Mouse (Mus musculus): ENCODE data around the gene Acer2. TPM values are rescaled to one million over a fixed set of nuclear protein-coding genes. Genes with fewer than 3 reads are reported as not detected.

Gene Acer2
- total and polyA plus RNA-seq, 3 experiments = 0.09 to 0.29 (median 0.13) TPM

DNA sequence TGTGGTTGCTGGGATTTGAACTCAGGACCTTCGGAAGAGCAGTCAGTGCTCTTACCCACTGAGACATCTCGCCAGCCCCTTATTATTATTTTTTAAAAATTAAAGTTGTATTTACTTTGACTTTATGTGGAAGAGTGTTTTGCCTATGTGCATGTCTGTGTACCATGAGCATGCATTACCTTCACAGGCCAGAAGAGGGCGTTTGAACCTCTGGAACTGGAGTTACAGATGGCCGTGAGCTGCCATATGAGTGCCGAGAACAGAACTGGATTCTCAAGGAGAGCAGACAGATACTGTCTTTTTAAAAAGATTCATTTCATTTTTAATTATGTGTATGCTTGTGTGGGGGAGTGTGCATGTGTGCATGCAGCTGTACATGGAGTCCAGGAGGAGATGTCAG is 13.7 kb downstream of the Acer2 start:
- no peak overlapping the region for H3K27ac ChIP-seq (ENCODE audit: insufficient read depth, low read depth)
- no peak overlapping the region for H3K4me2 ChIP-seq (ENCODE audit: insufficient read depth, low read depth, poor library complexity, severe bottlenecking)
- DNase-seq (ENCODE audit: extremely low read depth) = peak; percentile 12
- H3K36me3 ChIP-seq (replicated peaks in 1 of 2; ENCODE audit: control insufficient read depth in 1 of 2, insufficient read depth in 1 of 2, low read length in 1 of 2) = no peaks in the 10 kb centered on the region
- H3K79me2 ChIP-seq (replicated peaks; ENCODE audit: control insufficient read depth, extremely low read depth, insufficient read depth, poor library complexity, severe bottlenecking) = no peaks in the 10 kb centered on the region
- no peaks in the 10 kb centered on the region for H3K9me3 ChIP-seq (replicated peaks; ENCODE audit: low read length)
- H3K4me3 ChIP-seq (replicated peaks in 1 of 3; ENCODE audit: low read depth in 2 of 3, low read length in 2 of 3, poor library complexity in 1 of 3) = no peak overlapping the region
- dilution Hi-C loops (cut with MboI; ENCODE audit: extremely low pct_ligation_motif_present, extremely low pct_unique_long_range_greater_than_20kb, low sequenced_read_pairs) = no loop called here
- no peak for TF ChIP-seq SMC3 (IDR thresholded peaks at IDR 0.05; ENCODE audit: low read depth, low read length)
- no peak for TF ChIP-seq MAFK (IDR thresholded peaks at IDR 0.05; ENCODE audit: insufficient replicate concordance, low read length)
- peak; percentile 23 to 45; a peak in 2 of 4 replicates for TF ChIP-seq CTCF (conservative IDR thresholded peaks at IDR 0.05 in 1 of 2, IDR thresholded peaks at IDR 0.05 in 1 of 2; ENCODE audit: low read depth in 2 of 2, low read length in 2 of 2)
- no peak for TF ChIP-seq MAZ (IDR thresholded peaks at IDR 0.05; ENCODE audit: low read depth, low read length)
- in situ Hi-C loops (cut with MboI; ENCODE audit: low pct_ligation_motif_present, low pct_unique_long_range_greater_than_20kb, low sequenced_read_pairs) = no loop called here
- no peak overlapping the region for H3K9ac ChIP-seq (ENCODE audit: insufficient read depth, low read depth)
- no peaks in the 10 kb centered on the region for H3K4me1 ChIP-seq (ENCODE audit: control insufficient read depth in 1 of 2, insufficient read depth in 2 of 2)
- no peaks in the 10 kb centered on the region for H3K27me3 ChIP-seq (replicated peaks)

DNA sequence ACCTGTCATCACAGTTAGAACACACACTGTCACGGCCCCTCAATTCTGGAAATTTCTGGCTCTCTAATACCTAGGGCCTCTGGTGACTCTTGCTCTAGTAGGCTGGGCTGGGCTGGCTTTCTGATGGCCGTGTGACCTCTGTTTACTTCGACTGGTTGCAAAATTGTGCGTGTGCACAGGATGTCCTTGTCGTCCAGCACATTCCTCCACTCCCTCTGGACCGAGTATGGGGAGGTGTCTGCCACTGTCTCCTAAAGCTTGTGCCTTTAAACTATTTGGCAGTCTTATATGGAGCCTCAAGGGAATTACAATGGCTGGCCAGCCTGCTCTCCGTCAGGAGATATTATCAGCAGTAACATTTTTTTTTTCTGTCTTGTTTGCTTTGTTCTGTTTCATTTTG is 23.2 kb downstream of the Acer2 start:
- no peak overlapping the region for H3K4me2 ChIP-seq (ENCODE audit: insufficient read depth, low read depth, poor library complexity, severe bottlenecking)
- no peaks in the 10 kb centered on the region for H3K79me2 ChIP-seq (replicated peaks; ENCODE audit: control insufficient read depth, extremely low read depth, insufficient read depth, poor library complexity, severe bottlenecking)
- H3K27me3 ChIP-seq (replicated peaks) = no peaks in the 10 kb centered on the region
- no peak overlapping the region for H3K4me3 ChIP-seq (replicated peaks in 1 of 3; ENCODE audit: low read depth in 2 of 3, low read length in 2 of 3, poor library complexity in 1 of 3)
- dilution Hi-C loops (cut with MboI; ENCODE audit: extremely low pct_ligation_motif_present, extremely low pct_unique_long_range_greater_than_20kb, low sequenced_read_pairs) (no loop called here), in situ Hi-C loops (cut with MboI; ENCODE audit: low pct_ligation_motif_present, low pct_unique_long_range_greater_than_20kb, low sequenced_read_pairs) (no loop called here)
- no peak for DNase-seq (ENCODE audit: extremely low read depth)
- H3K9ac ChIP-seq (ENCODE audit: insufficient read depth, low read depth) = no peak overlapping the region
- H3K36me3 ChIP-seq (replicated peaks in 1 of 2; ENCODE audit: control insufficient read depth in 1 of 2, insufficient read depth in 1 of 2, low read length in 1 of 2) = no peaks in the 10 kb centered on the region
- H3K27ac ChIP-seq (ENCODE audit: insufficient read depth, low read depth) = no peak overlapping the region
- TF ChIP-seq SMC3 (IDR thresholded peaks at IDR 0.05; ENCODE audit: low read depth, low read length) (no peak), TBP (conservative IDR thresholded peaks at IDR 0.05; ENCODE audit: low read depth, low read length) (no peak), SIN3A (IDR thresholded peaks at IDR 0.05; ENCODE audit: low read length) (no peak), GABPA (IDR thresholded peaks at IDR 0.05; ENCODE audit: insufficient replicate concordance, low read depth, low read length) (no peak), ZKSCAN1 (IDR thresholded peaks at IDR 0.05; ENCODE audit: borderline replicate concordance, low read depth, low read length) (no peak), CTCF (conservative IDR thresholded peaks at IDR 0.05 in 1 of 2, IDR thresholded peaks at IDR 0.05 in 1 of 2; ENCODE audit: low read depth in 2 of 2, low read length in 2 of 2) (no peak), MAFK (IDR thresholded peaks at IDR 0.05; ENCODE audit: insufficient replicate concordance, low read length) (no peak), KAT2A (IDR thresholded peaks at IDR 0.05; ENCODE audit: insufficient replicate concordance, low read length) (no peak), MYC (IDR thresholded peaks at IDR 0.05; ENCODE audit: low read depth, low read length) (no peak), MEF2A (IDR thresholded peaks at IDR 0.05; ENCODE audit: borderline replicate concordance, low read depth, low read length) (no peak), ZNF384 (IDR thresholded peaks at IDR 0.05; ENCODE audit: low read depth, low read length) (no peak), MAX (IDR thresholded peaks at IDR 0.05; ENCODE audit: low read length) (no peak), CHD2 (IDR thresholded peaks at IDR 0.05; ENCODE audit: low read length) (no peak), IRF4 (IDR thresholded peaks at IDR 0.05; ENCODE audit: low read depth, low read length) (no peak), UBTF (IDR thresholded peaks at IDR 0.05; ENCODE audit: low read depth, low read length) (no peak), ETS1 (conservative IDR thresholded peaks at IDR 0.05; ENCODE audit: low read depth, low read length) (no peak), ZMIZ1 (IDR thresholded peaks at IDR 0.05; ENCODE audit: low read depth, low read length) (no peak), E2F4 (IDR thresholded peaks at IDR 0.05; ENCODE audit: insufficient replicate concordance, low read depth, low read length) (no peak)
- no peaks in the 10 kb centered on the region for H3K4me1 ChIP-seq (ENCODE audit: control insufficient read depth in 1 of 2, insufficient read depth in 2 of 2)
- H3K9me3 ChIP-seq (replicated peaks; ENCODE audit: low read length) = no peaks in the 10 kb centered on the region
